Mouse (Mus musculus) neural tube, embryonic 10.5 days (tissue): ENCODE results near the gene Serpina3f.
A peak's percentile ranks its signal among the peaks of the same experiment; 100 is the strongest.
"Not testable (repeated sequence)": the region's sequence is repeated elsewhere in the genome, so short reads cannot be mapped to it uniquely, and the experiment has no call there.

Experiments used
- DNase-seq: peaks from one replicate; pipeline ENCODE4 v3.0.0-alpha.2; 2017; ENCODE audit warnings: low spot score; ENCODE audit errors: extremely low spot score

Gene Serpina3f

GRCm38 (mm10) chr12:104214445-104214753 is at the start of gene Serpina3f:
Serpina3f (plus strand) TSS chr12:104214544.
- DNase-seq = no peak

GRCm38 (mm10) chr12:104174747-104175146 is 39.6 kb upstream of the Serpina3f start:
- DNase-seq = peak; percentile 7

- DNase-seq = no peak
Measured at GRCm38 (mm10) chr12:104175636-104176035, 38.7 kb upstream of the Serpina3f start.

- DNase-seq = no peak
Measured at GRCm38 (mm10) chr12:104178577-104178976, 35.8 kb upstream of the Serpina3f start.

- DNase-seq = no peak
Measured at GRCm38 (mm10) chr12:104178987-104179386, 35.4 kb upstream of the Serpina3f start.

GRCm38 (mm10) chr12:104185046-104185445 is 29.3 kb upstream of the Serpina3f start:
- no peak for DNase-seq

GRCm38 (mm10) chr12:104186041-104186581 is 28.2 kb upstream of the Serpina3f start:
- DNase-seq = peak; percentile 4

GRCm38 (mm10) chr12:104189246-104189645 is 25.1 kb upstream of the Serpina3f start:
- no peak for DNase-seq

- no peak for DNase-seq
Measured at GRCm38 (mm10) chr12:104190852-104191251, 23.5 kb upstream of the Serpina3f start.

- no peak for DNase-seq
Measured at GRCm38 (mm10) chr12:104209149-104209548, 5.2 kb upstream of the Serpina3f start.

- no peak for DNase-seq
Measured at GRCm38 (mm10) chr12:104209802-104210201, 4.5 kb upstream of the Serpina3f start.

GRCm38 (mm10) chr12:104213689-104214444 is 477 bp upstream of the Serpina3f start:
- DNase-seq = no peak

- DNase-seq = no peak
Measured at GRCm38 (mm10) chr12:104215249-104215648, 905 bp downstream of the Serpina3f start.

GRCm38 (mm10) chr12:104221616-104222015 is 7.3 kb downstream of the Serpina3f start:
- DNase-seq = no peak

- DNase-seq = no peak
Measured at GRCm38 (mm10) chr12:104223690-104224089, 9.3 kb downstream of the Serpina3f start.

- DNase-seq = no peak
Measured at GRCm38 (mm10) chr12:104224598-104225300, 10.4 kb downstream of the Serpina3f start.

GRCm38 (mm10) chr12:104230762-104231161 is 16.4 kb downstream of the Serpina3f start:
- no peak for DNase-seq

GRCm38 (mm10) chr12:104235915-104236314 is 21.6 kb downstream of the Serpina3f start, which contains the start of gene Serpina3g:
Serpina3g (plus strand) TSS chr12:104236245.
- DNase-seq = no peak

GRCm38 (mm10) chr12:104238048-104238447 is 23.7 kb downstream of the Serpina3f start:
- DNase-seq = not testable (repeated sequence)

- DNase-seq = no peak
Measured at GRCm38 (mm10) chr12:104243307-104243706, 29.0 kb downstream of the Serpina3f start.

- no peak for DNase-seq
Measured at GRCm38 (mm10) chr12:104245092-104245491, 30.7 kb downstream of the Serpina3f start.

GRCm38 (mm10) chr12:104245595-104245994 is 31.3 kb downstream of the Serpina3f start:
- no peak for DNase-seq
